Comparison of ENCODE assay signal across 8 mouse cellular contexts in the genomic region with DNA sequence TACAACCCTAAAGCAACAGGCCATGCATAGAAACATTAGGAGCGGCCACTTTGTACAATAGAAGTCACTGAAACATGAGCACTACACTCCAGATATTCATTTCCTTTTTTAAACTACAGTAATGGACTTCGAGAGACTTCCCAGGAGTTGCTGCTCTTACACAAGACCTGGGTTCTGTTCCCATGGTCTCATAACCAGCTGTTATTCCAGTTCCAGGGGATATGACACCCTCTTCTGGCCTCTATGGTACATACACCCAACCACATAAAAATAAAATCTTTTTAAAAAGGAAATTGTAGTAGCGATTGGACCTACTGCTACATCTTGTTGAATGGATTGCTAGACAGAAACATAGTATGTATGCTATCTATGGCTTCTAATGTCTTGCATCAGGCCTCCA. TPM values are rescaled to one million over a fixed set of nuclear protein-coding genes. Genes with fewer than 3 reads are reported as not detected.
DNase-seq lines count a peak whose midpoint lies in the region; ATAC-seq and TF ChIP-seq lines count a peak whose summit lies in the region.

No protein-coding gene starts in this region.

- TF ChIP-seq CTCF in gastrocnemius, adult 2 months (IDR thresholded peaks at IDR 0.05) = peak; percentile 30; the same call in 1 of the 2 replicates

- peaks cover 7% of the 10 kb centered on the region for H3K4me1 ChIP-seq in forebrain, embryonic 11.5 days (replicated peaks; ENCODE audit: control insufficient read depth, insufficient read depth, low read length)
- H3K4me1 ChIP-seq in liver, embryonic 13.5 days (replicated peaks) = peaks cover 22% of the 10 kb centered on the region

- H3K27ac ChIP-seq in gastrocnemius, adult 2 months = peak overlapping the region; percentile 95; the same call in 1 of the 2 replicates
- no peak overlapping the region for H3K27ac ChIP-seq in forebrain, embryonic 11.5 days (ENCODE audit: low read depth, low read length)
- no peak overlapping the region for H3K27ac ChIP-seq in liver, embryonic 13.5 days

- H3K36me3 ChIP-seq in forebrain, embryonic 11.5 days (ENCODE audit: control insufficient read depth, insufficient read depth, low read length) = peaks cover 13% of the 10 kb centered on the region
- H3K36me3 ChIP-seq in liver, embryonic 13.5 days = peaks cover 27% of the 10 kb centered on the region

- intact Hi-C loops in gastrocnemius, adult 2 months (cut with DNase I) = no loop called here

- DNase-seq in gastrocnemius, adult 2 months = no peak
- DNase-seq in gastrocnemius, postnatal 25 days = no peak
- peak; percentile 67 for DNase-seq in 416B (ENCODE audit: low read depth)
- DNase-seq in forebrain, embryonic 11.5 days (ENCODE audit: low spot score) = no peak
- DNase-seq in liver, embryonic 13.5 days = no peak
- no peak for DNase-seq in yolk sac, embryonic 10.5 days (ENCODE audit: low spot score)
- DNase-seq in right cerebral cortex, postnatal 25 days = no peak
- no peak for DNase-seq in cerebellum, postnatal 10 days

- no peaks in the 10 kb centered on the region for H3K9me3 ChIP-seq in forebrain, embryonic 11.5 days (ENCODE audit: control insufficient read depth, low read length)
- no peaks in the 10 kb centered on the region for H3K9me3 ChIP-seq in liver, embryonic 13.5 days (replicated peaks)

- WGBS in forebrain, embryonic 11.5 days = 78% methylated on average over 3 of the region's 3 CpGs
- WGBS in liver, embryonic 13.5 days (ENCODE audit: insufficient replicate concordance) = 77% methylated on average over 3 of the region's 3 CpGs

- H3K27me3 ChIP-seq in forebrain, embryonic 11.5 days (ENCODE audit: control insufficient read depth, insufficient read depth, low read length) = no peaks in the 10 kb centered on the region
- H3K27me3 ChIP-seq in liver, embryonic 13.5 days = no peaks in the 10 kb centered on the region

- ATAC-seq in forebrain, embryonic 11.5 days (replicated peaks; ENCODE audit: low FRiP score) = no peak
- ATAC-seq in liver, embryonic 13.5 days (ENCODE audit: low read depth) = no peak

- H3K4me3 ChIP-seq in gastrocnemius, adult 2 months = peak overlapping the region; percentile 77
- peak overlapping the region; percentile 100 for H3K4me3 ChIP-seq in forebrain, embryonic 11.5 days (ENCODE audit: low read depth, low read length)
- peak overlapping the region; percentile 99 for H3K4me3 ChIP-seq in liver, embryonic 13.5 days (replicated peaks)

- H3K4me2 ChIP-seq in forebrain, embryonic 11.5 days (ENCODE audit: low read depth, low read length, severe bottlenecking) = peak overlapping the region; percentile 93
- peak overlapping the region; percentile 96 for H3K4me2 ChIP-seq in liver, embryonic 13.5 days

- H3K9ac ChIP-seq in forebrain, embryonic 11.5 days (ENCODE audit: low read length) = peak overlapping the region; percentile 100
- peak overlapping the region; percentile 99; the same call in 1 of the 2 replicates for H3K9ac ChIP-seq in liver, embryonic 13.5 days

RNA-seq across cellular contexts. Expression of gene Eif1b, which starts 0.5 kb away (rescaled TPM):
- total RNA-seq in gastrocnemius, adult 2 months (2021) = 10 to 100 TPM; 39.9 to 46.4 TPM
- 10 to 100 TPM; 34.4 to 38.1 TPM for total RNA-seq in gastrocnemius, postnatal 25 days (2021)
- 332 and 346 TPM in 2 replicates for polyA plus RNA-seq in forebrain, embryonic 11.5 days (2014; fragmentation: Nextera tagmentation; extraction: Ambion mirVana)
- 101 and 115 TPM in 2 replicates for polyA plus RNA-seq in liver, embryonic 13.5 days (2015; fragmentation: Nextera tagmentation; extraction: Ambion mirVana)

RNA-seq across cellular contexts. Expression of gene Entpd3, which starts 48.1 kb away (rescaled TPM):
- not detected for total RNA-seq in gastrocnemius, adult 2 months (2021)
- not detected for total RNA-seq in gastrocnemius, postnatal 25 days (2021)
- 0.32 TPM in 1 of 2 replicates, not detected in the other for polyA plus RNA-seq in forebrain, embryonic 11.5 days (2014; fragmentation: Nextera tagmentation; extraction: Ambion mirVana)
- 0.07 and 0.09 TPM in 2 replicates for polyA plus RNA-seq in liver, embryonic 13.5 days (2015; fragmentation: Nextera tagmentation; extraction: Ambion mirVana)
